Mouse (Mus musculus): ENCODE measurements around the gene Kcnk1. TPM values are rescaled to one million over a fixed set of nuclear protein-coding genes. Genes with fewer than 3 reads are reported as not detected.

The Kcnk1 gene
- polyA plus RNA-seq (2017; shearing (Covaris generic)) = not detected

- no peak for ATAC-seq
These were observed at the start of gene Kcnk1 for GRCm38 (mm10) chr8:125995101-125995986. Kcnk1 (plus strand) TSS chr8:125995170.

- ATAC-seq = no peak
These were observed 46.2 kb upstream of the Kcnk1 start for GRCm38 (mm10) chr8:125948696-125949308.

GRCm38 (mm10) chr8:125950007-125950940 is 44.7 kb upstream of the Kcnk1 start:
- ATAC-seq = peak; percentile 89

GRCm38 (mm10) chr8:125955671-125956070 is 39.3 kb upstream of the Kcnk1 start:
- ATAC-seq = no peak

- no peak for ATAC-seq
These were observed 38.2 kb upstream of the Kcnk1 start for GRCm38 (mm10) chr8:125956796-125957195.

GRCm38 (mm10) chr8:125957226-125957993 is 37.6 kb upstream of the Kcnk1 start:
- ATAC-seq = no peak

- no peak for ATAC-seq
These were observed 37.0 kb upstream of the Kcnk1 start for GRCm38 (mm10) chr8:125957994-125958368.

GRCm38 (mm10) chr8:125959363-125959771 is 35.6 kb upstream of the Kcnk1 start:
- no peak for ATAC-seq

GRCm38 (mm10) chr8:125960037-125960436 is 34.9 kb upstream of the Kcnk1 start:
- ATAC-seq = no peak

GRCm38 (mm10) chr8:125961790-125962189 is 33.2 kb upstream of the Kcnk1 start:
- no peak for ATAC-seq

- ATAC-seq = no peak
These were observed 31.2 kb upstream of the Kcnk1 start for GRCm38 (mm10) chr8:125963807-125964211.

GRCm38 (mm10) chr8:125971336-125971735 is 23.6 kb upstream of the Kcnk1 start:
- ATAC-seq = no peak

GRCm38 (mm10) chr8:125975981-125976380 is 19.0 kb upstream of the Kcnk1 start:
- no peak for ATAC-seq

GRCm38 (mm10) chr8:125980826-125981225 is 14.1 kb upstream of the Kcnk1 start:
- no peak for ATAC-seq

- ATAC-seq = no peak
These were observed 11.5 kb upstream of the Kcnk1 start for GRCm38 (mm10) chr8:125983515-125983914.

GRCm38 (mm10) chr8:125984140-125984539 is 10.8 kb upstream of the Kcnk1 start:
- ATAC-seq = no peak

- no peak for ATAC-seq
These were observed 9.6 kb upstream of the Kcnk1 start for GRCm38 (mm10) chr8:125985364-125985763.

- no peak for ATAC-seq
These were observed 7.9 kb upstream of the Kcnk1 start for GRCm38 (mm10) chr8:125986999-125987589.

GRCm38 (mm10) chr8:125987996-125988395 is 7.0 kb upstream of the Kcnk1 start:
- ATAC-seq = no peak

GRCm38 (mm10) chr8:125993636-125994035 is 1.3 kb upstream of the Kcnk1 start:
- ATAC-seq = no peak

GRCm38 (mm10) chr8:125996031-125996839 is 1.3 kb downstream of the Kcnk1 start:
- no peak for ATAC-seq

All from activated CD4-positive, CD25-positive, alpha-beta regulatory T cell, adult 4 months (primary cell).